Mouse (Mus musculus): ENCODE measurements around the gene Fbxo28. TPM values are rescaled to one million over a fixed set of nuclear protein-coding genes. Genes with fewer than 3 reads are reported as not detected.

The Fbxo28 gene
- polyA plus RNA-seq, 1 experiment from 2014 or later = 21.3 TPM

- Histone ChIP-seq H3K27ac (replicated peaks) (no peak overlapping the region), H3K4me1 (peaks cover 31% of the 10 kb centered on the region), H3K9me3 (no peaks in the 10 kb centered on the region), H3K36me3 (replicated peaks) (peaks cover 8% of the 10 kb centered on the region), H3K27me3 (replicated peaks; ENCODE audit: low read depth, poor library complexity, severe bottlenecking) (no peaks in the 10 kb centered on the region), H3K4me3 (0 out of 2 replicates have a peak overlapping the region, but pooled peaks have one; percentile 100)
- 81% methylated on average over 7 of the region's 7 CpGs for WGBS
- DNase-seq (ENCODE audit: low spot score) = no peak
Observed at GRCm38 (mm10) chr1:182338961-182339565, 2.4 kb downstream of the Fbxo28 start.

- no peaks in the 10 kb centered on the region for H3K9me3 ChIP-seq
- H3K27ac ChIP-seq (replicated peaks) = no peak overlapping the region
- 94% methylated on average over 7 of the region's 7 CpGs for WGBS
- peaks cover 18% of the 10 kb centered on the region for H3K36me3 ChIP-seq (replicated peaks)
- peaks cover 9% of the 10 kb centered on the region for H3K4me1 ChIP-seq
- no peak overlapping the region for H3K4me3 ChIP-seq
- DNase-seq (ENCODE audit: low spot score) = no peak
- no peaks in the 10 kb centered on the region for H3K27me3 ChIP-seq (replicated peaks; ENCODE audit: low read depth, poor library complexity, severe bottlenecking)
Observed at GRCm38 (mm10) chr1:182333766-182334437, 7.5 kb downstream of the Fbxo28 start.

GRCm38 (mm10) chr1:182332090-182333034 lies 9.1 kb downstream of the Fbxo28 start:
- 95% methylated on average over 5 of the region's 5 CpGs for WGBS
- Histone ChIP-seq H3K27me3 (replicated peaks; ENCODE audit: low read depth, poor library complexity, severe bottlenecking) (no peaks in the 10 kb centered on the region), H3K9me3 (no peaks in the 10 kb centered on the region), H3K27ac (replicated peaks) (no peak overlapping the region), H3K4me1 (peaks cover 4% of the 10 kb centered on the region; the same call in 1 of the 2 replicates), H3K4me3 (no peak overlapping the region), H3K36me3 (replicated peaks) (peaks cover 29% of the 10 kb centered on the region)
- DNase-seq (ENCODE audit: low spot score) = no peak

DNA sequence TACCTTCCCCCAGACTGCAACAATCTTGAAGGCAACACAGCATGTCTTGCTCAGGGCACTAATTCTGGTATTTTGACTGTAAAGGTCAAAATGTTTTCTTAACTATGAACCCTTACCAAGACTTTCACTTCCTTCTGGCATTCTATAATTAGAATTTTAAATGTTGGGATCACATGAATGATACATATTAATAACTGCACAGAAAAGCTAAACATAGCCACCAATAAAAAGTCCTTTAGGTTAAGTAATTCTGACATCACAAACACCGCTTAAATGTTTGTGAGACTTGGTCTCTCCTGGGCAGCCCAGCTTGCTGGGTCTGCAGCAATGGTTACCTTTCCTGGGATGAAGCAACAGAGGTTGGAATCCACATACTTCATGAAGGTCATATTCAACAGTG lies 15.5 kb downstream of the Fbxo28 start:
- no peak overlapping the region for H3K4me3 ChIP-seq
- H3K36me3 ChIP-seq (replicated peaks) = peaks cover 90% of the 10 kb centered on the region
- H3K27me3 ChIP-seq (replicated peaks; ENCODE audit: low read depth, poor library complexity, severe bottlenecking) = no peaks in the 10 kb centered on the region
- H3K9me3 ChIP-seq = no peaks in the 10 kb centered on the region
- H3K27ac ChIP-seq (replicated peaks) = no peak overlapping the region
- WGBS = 93% methylated on average over 1 of the region's 1 CpGs
- H3K4me1 ChIP-seq = no peaks in the 10 kb centered on the region
- no peak for DNase-seq (ENCODE audit: low spot score)

DNA sequence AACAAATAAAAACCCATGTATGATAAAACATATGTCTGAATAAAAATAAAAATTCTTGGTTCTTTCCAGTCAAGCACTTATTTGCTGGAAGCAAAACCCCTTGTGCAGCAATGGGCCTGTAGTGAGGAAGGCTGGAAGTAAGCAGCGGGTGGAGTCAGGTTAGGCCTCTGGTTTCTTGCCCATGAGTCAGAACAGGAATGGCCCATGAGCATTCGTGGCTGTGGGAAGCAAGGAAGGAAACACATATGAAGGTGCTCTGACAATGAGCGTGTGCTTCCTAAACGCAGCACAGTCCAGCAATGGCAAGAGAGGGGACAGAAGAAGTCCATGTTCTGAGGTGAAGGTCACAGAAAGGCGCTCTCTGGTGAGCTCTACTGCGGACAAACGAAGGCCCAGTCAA lies 16.9 kb downstream of the Fbxo28 start:
- no peak for DNase-seq (ENCODE audit: low spot score)
- H3K36me3 ChIP-seq (replicated peaks) = peaks cover 100% of the 10 kb centered on the region
- H3K27ac ChIP-seq (replicated peaks) = no peak overlapping the region
- H3K4me3 ChIP-seq = no peak overlapping the region
- WGBS = 95% methylated on average over 7 of the region's 7 CpGs
- H3K27me3 ChIP-seq (replicated peaks; ENCODE audit: low read depth, poor library complexity, severe bottlenecking) = no peaks in the 10 kb centered on the region
- no peaks in the 10 kb centered on the region for H3K9me3 ChIP-seq
- no peaks in the 10 kb centered on the region for H3K4me1 ChIP-seq

DNA sequence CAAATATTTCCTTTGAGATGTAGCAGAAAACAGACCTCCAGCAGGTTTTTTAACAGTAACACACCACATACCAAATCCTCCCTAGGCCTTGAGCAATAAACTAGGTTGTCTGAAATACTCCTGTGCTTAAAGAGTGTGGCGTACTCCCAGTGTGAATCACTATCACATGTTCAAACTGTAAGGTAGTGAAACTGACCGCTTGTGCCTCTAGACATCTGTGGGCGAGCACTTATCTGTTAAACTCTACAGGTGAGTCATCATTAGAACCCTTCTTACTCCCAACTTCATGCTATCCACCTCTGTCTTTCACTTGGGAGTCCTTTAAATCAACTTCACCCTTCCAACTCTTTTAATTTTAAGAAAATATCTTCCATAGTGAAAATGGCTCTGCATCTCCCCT lies 18.3 kb downstream of the Fbxo28 start:
- no peaks in the 10 kb centered on the region for H3K4me1 ChIP-seq
- peaks cover 100% of the 10 kb centered on the region for H3K36me3 ChIP-seq (replicated peaks)
- DNase-seq (ENCODE audit: low spot score) = no peak
- H3K9me3 ChIP-seq = no peaks in the 10 kb centered on the region
- WGBS = 92% methylated on average over 3 of the region's 3 CpGs
- no peak overlapping the region for H3K27ac ChIP-seq (replicated peaks)
- no peak overlapping the region for H3K4me3 ChIP-seq
- H3K27me3 ChIP-seq (replicated peaks; ENCODE audit: low read depth, poor library complexity, severe bottlenecking) = no peaks in the 10 kb centered on the region

- peaks cover 81% of the 10 kb centered on the region for H3K36me3 ChIP-seq (replicated peaks)
- WGBS = 97% methylated on average over 5 of the region's 5 CpGs
Observed at GRCm38 (mm10) chr1:182314201-182314600, 27.2 kb downstream of the Fbxo28 start.

DNA sequence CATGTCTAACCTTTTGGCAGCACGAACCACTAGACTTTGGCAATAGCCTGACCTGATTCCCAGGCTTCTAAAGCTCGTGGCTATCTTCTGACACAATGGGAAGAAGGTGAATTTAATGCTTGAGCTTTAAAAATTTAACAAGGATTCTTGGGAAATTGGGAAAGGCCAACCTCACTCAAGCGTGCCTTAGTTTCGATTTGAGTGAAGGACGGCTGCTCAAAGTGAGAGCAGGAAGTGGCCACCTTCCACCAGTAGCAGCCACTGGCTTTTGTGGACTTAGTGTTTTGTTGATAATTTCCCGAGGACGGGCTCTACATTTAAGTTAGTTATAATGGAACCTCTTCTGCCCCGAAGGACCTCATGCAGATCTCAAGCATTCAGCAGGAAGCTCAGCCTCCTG lies 28.2 kb downstream of the Fbxo28 start:
- peaks cover 71% of the 10 kb centered on the region for H3K36me3 ChIP-seq (replicated peaks)
- H3K9me3 ChIP-seq = peaks cover 4% of the 10 kb centered on the region; the same call in 1 of the 2 replicates
- DNase-seq (ENCODE audit: low spot score) = no peak
- no peak overlapping the region for H3K4me3 ChIP-seq
- H3K27me3 ChIP-seq (replicated peaks; ENCODE audit: low read depth, poor library complexity, severe bottlenecking) = no peaks in the 10 kb centered on the region
- no peaks in the 10 kb centered on the region for H3K4me1 ChIP-seq
- no peak overlapping the region for H3K27ac ChIP-seq (replicated peaks)
- 93% methylated on average over 8 of the region's 8 CpGs for WGBS

More at GRCm38 (mm10) chr1:182314201-182314600, 27.2 kb downstream of the Fbxo28 start:
- Histone ChIP-seq H3K27me3 (replicated peaks; ENCODE audit: low read depth, poor library complexity, severe bottlenecking) (no peaks in the 10 kb centered on the region), H3K4me1 (no peaks in the 10 kb centered on the region), H3K27ac (replicated peaks) (no peak overlapping the region), H3K4me3 (no peak overlapping the region), H3K9me3 (peaks cover 4% of the 10 kb centered on the region; the same call in 1 of the 2 replicates)
- DNase-seq (ENCODE audit: low spot score) = no peak

DNA sequence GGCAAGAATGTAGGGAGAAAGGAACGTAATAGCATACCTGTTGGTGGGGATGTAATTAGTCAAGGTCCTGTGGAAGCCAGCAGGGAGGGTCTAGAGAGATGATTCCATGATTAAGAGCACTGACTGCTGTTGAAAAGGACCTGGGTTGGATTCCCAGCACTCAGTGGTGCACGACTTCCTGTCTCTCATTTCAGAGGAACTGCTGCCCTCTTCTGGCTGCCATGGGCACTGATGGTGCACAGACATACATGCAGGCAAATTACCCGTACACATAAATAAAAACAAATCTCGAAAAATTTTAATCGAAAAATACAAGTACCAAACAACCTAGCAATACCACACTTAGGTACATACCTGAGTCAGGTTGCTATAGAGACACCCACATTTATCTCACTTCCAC lies 30.1 kb downstream of the Fbxo28 start:
- no peak for DNase-seq (ENCODE audit: low spot score)
- Histone ChIP-seq H3K36me3 (replicated peaks) (peaks cover 53% of the 10 kb centered on the region), H3K4me1 (no peaks in the 10 kb centered on the region), H3K9me3 (peaks cover 4% of the 10 kb centered on the region; the same call in 1 of the 2 replicates), H3K4me3 (no peak overlapping the region), H3K27ac (replicated peaks) (no peak overlapping the region), H3K27me3 (replicated peaks; ENCODE audit: low read depth, poor library complexity, severe bottlenecking) (no peaks in the 10 kb centered on the region)
- 96% methylated on average over 5 of the region's 5 CpGs for WGBS

- H3K27ac ChIP-seq (replicated peaks) = no peak overlapping the region
- H3K27me3 ChIP-seq (replicated peaks; ENCODE audit: low read depth, poor library complexity, severe bottlenecking) = no peaks in the 10 kb centered on the region
- peaks cover 4% of the 10 kb centered on the region; the same call in 1 of the 2 replicates for H3K9me3 ChIP-seq
- H3K36me3 ChIP-seq (replicated peaks) = peaks cover 42% of the 10 kb centered on the region
- 91% methylated on average over 2 of the region's 2 CpGs for WGBS
- DNase-seq (ENCODE audit: low spot score) = no peak
- no peak overlapping the region for H3K4me3 ChIP-seq
- H3K4me1 ChIP-seq = no peaks in the 10 kb centered on the region
Observed at GRCm38 (mm10) chr1:182310316-182310715, 31.1 kb downstream of the Fbxo28 start.

DNA sequence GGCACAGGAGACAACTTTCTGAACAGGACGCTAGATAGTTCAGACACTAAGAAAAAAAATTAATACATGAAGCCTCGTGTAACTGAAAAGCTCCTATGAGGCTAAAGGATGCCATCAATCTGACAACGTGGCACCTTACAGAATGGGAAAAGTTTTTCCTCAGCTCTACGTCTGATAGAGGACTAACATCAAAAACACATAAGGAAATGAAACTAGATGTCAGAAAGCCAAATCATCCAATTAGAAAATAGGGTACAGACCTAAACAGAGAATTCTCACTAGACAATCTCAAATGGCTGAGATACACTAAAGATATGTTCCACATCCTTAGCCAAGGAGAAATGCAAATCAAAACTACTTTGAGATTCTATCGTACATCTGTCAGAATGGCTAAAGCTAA lies 32.0 kb downstream of the Fbxo28 start:
- Histone ChIP-seq H3K4me1 (no peaks in the 10 kb centered on the region), H3K36me3 (replicated peaks) (peaks cover 33% of the 10 kb centered on the region), H3K4me3 (no peak overlapping the region), H3K27me3 (replicated peaks; ENCODE audit: low read depth, poor library complexity, severe bottlenecking) (no peaks in the 10 kb centered on the region), H3K9me3 (peaks cover 4% of the 10 kb centered on the region; the same call in 1 of the 2 replicates), H3K27ac (replicated peaks) (no peak overlapping the region)
- 83% methylated on average over 5 of the region's 5 CpGs for WGBS
- no peak for DNase-seq (ENCODE audit: low spot score)

GRCm38 (mm10) chr1:182302916-182303315 lies 38.5 kb downstream of the Fbxo28 start:
- H3K27me3 ChIP-seq (replicated peaks; ENCODE audit: low read depth, poor library complexity, severe bottlenecking) = no peaks in the 10 kb centered on the region
- H3K9me3 ChIP-seq = no peaks in the 10 kb centered on the region
- H3K4me3 ChIP-seq = no peak overlapping the region
- H3K4me1 ChIP-seq = no peaks in the 10 kb centered on the region
- WGBS = 92% methylated on average over 5 of the region's 5 CpGs
- DNase-seq (ENCODE audit: low spot score) = no peak
- H3K27ac ChIP-seq (replicated peaks) = no peak overlapping the region
- no peaks in the 10 kb centered on the region for H3K36me3 ChIP-seq (replicated peaks)

Measured in embryonic facial prominence, embryonic 10.5 days (tissue).